Mouse (Mus musculus): ENCODE results near the gene Sema3b.

Gene Sema3b

DNA sequence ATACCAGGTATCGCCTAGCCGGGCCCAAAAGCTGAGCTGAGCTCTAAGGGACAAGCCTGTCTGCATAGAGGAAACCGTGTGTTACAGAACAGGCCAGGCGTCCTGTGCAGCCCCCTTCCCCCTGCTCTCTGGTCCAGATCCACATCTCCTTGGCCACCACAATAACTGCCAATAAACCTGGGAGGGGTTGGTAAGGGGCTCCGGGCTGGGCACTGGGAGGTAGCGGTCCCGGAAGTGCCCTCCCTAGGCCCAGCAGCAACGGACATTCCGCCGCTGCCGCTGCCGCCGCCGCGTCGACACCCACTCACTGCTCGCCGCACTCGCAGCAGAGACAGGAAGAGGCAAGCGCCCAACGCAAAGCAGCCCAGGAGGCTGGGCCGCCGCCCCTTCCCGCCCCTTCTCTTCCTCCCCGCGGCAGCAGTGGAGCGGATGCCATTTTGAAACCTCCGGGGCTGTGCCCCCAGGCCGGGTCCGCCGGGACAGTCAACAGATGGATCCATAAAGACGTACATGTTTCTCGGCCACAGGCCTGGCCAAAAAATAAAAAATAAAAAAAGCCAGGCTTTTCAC is 24.1 kb upstream of the Sema3b start:
- DNase-seq (ENCODE audit: low read depth, low spot score), result no peak

DNA sequence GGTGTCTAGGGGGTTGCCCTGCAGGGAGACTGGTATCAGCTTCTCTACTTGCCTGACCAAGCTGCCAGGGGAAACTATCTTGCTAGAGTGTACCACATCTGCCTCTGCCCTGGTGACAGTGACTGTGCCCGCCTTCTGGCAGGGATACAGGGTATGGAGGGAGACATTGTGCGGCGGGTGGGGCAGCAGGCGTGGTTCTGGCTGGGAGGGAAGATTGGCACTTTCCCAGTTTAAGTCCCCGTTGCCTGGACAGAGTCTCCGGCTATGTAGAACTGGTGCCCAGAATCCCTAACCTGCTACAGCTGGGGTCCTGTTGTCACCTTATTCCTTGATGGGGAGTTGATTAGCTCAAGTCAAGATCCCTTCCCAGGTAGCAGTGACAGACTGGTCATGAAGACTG is 23.4 kb upstream of the Sema3b start:
- DNase-seq (ENCODE audit: low read depth, low spot score), result no peak

DNA sequence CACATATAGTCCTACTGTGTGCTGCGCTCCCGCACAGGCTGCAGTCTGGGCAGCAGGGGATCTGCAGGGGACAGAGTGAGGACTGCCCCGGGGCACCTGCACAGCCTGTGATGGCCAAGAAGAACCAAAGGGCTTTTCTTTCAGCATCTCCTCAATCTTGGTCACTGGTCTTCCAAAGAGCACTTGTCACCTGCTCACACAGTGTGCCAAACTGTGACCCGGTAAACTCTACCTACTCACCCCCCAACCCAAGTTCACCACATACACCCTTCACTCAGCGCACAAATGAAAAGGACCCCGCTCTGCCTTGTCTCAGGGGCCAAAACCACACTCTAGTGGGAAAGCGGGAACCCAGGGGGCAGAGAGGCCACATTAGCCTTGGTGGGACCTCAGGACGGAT is 22.8 kb upstream of the Sema3b start:
- DNase-seq (ENCODE audit: low read depth, low spot score), result no peak

DNA sequence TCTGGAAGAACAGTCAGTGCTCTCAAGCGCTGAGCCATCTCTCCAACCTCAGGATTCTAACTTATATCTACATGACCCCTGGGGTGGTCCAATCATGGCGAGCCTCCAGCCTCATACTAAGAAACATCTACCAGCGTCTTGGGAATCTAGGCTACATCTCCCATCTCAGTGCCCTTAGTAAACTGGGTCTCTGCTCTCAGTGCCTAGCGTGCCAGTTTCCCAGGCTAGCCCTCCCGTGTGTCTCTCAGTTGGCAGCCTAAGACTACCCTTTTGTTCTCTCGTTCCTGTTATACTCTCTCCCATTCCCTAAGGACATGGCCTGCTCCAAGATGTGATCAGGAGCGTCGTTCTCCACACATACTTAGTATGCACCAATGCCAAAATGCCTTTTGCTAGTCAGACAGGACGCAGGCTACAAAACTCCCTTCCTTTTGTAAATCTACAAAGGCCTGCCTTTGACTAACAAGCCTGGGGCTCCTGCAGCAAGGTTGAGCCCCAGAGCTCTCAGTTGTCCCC is 22.3 kb upstream of the Sema3b start:
- no peak for DNase-seq (ENCODE audit: low read depth, low spot score)

DNA sequence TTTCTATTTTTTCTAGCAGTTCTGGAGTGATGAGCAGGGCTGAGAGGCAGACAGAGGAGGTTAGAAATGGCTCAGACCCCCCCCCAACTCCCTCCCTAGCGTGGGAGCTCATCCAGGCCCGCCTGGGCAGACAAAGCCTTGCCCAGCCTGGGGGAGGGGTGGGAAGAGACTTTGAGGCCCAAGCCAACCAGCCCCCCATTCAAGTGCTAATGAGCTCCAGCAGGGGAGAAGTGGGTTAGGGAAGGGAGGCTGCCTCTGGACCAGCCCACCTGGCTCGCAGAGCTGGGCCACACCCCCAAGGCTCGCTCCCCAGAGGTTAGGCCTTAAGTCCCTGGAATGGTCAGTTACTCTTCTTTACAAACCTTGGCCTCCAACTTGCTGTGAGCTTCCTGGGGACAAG is 21.5 kb upstream of the Sema3b start:
- DNase-seq (ENCODE audit: low read depth, low spot score), result no peak

DNA sequence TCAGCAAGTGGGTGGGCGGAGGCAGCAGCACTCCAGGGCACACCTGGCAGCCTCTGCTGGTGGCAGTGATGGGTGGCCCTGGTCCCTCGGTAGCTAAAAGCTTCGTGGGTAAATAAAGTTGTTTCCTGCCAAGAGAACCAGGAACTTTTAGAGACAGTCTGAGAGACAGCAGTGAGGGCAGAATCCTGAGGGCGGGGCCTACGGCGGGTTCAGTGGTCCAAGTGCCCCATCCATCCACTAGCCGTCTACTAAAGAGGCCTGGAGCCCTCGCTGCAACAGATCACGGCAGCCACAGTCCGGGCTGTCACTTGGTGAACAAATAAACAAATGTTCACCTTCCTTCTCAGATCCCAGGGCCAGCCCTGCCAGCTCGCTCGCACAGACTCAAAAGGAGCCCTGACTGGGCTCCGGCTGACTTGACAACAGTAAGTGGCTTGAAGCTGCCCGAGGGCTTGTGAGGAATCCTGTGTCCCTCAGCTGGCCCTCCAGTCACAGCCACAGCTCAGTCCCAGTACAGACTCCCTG is 20.9 kb upstream of the Sema3b start:
- no peak for DNase-seq (ENCODE audit: low read depth, low spot score)

DNA sequence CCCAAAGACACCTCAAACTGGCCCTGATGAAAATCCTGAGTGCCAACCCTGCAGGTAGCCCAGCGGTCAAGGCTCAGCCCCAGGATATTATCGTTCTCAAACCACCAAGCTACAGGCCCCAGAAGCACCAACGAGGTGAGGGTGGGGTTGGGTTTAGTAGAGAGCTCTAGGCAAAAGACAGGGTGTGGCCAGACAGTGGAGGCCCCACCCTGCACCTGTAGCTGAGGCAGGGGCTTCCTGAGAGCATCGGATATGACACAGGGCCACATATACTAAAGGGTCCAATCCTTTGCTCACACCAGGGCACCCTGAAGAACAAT is 20.3 kb upstream of the Sema3b start:
- no peak for DNase-seq (ENCODE audit: low read depth, low spot score)

DNA sequence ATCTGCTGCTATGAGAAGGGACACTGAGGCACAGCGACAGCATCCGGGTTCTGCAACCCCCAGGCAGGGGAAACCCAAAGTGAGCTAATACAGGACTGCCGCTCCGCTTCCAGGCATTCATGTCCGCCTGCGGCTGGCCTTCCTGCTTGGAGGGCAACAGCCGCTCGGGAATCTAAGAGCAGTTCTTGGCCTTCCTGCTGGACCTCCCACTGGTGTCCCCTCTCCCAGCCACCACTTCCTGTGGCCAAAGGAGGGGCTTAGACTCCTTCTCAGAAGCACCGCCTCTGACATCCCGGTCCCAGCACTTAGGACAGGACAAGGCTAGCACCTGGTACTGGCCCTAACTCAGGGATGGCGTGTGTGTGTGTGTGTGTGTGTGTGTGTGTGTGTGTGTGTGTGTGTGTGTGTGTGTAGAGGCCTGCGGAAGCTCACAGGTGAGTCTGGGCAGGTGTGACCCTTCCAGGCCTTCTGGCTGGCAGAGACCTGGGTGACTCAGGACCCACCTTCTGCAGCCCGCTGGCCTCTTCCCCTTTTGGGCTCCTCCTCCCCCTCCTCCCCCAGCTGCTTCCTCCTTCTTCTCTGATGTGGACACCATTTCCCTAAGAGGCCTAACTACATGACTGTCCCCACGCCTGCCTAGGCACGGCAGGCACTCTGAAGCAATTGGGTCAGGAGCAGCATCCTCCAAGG is 19.8 kb upstream of the Sema3b start:
- no peak for DNase-seq (ENCODE audit: low read depth, low spot score)

DNA sequence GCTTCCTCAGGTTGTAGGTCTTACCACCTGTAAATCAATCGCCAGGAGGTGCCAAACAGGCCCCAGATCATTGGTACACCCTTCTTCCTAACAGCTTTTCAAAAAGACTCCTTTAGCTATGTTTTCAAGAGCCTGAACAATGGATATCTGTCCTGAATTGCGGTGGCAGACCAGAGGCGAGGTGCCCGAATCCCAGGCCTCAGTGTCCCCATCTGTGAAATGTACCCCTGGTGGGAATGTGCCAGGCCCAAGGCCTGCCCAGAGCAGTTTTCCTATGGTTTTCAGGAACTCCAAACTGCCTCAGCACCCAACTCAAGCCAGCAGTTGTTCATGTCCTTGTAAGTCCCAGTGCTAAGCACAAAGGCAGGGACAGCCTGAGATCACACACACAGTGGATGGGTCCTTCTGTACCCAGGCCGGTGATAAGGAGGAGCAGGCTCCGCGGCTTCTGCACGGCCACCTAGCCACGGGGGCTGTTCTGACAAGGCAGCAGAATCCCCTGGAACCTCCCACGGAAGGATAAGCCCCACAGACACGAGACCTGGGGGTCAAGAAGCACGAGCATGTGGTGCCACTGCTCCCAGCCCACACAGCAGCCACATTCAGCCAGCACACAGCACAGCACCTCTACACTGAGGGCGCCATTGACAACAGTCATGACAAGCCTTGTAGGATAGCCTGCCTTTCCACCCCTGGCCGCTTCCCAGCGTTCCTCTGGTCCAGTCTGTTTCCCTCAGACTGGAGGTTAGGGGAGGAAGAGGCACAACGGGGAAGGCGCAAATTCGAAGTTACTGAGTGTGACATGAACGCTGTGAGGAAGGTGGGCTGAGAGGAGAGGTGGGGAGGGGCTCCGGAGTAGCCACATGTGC is 18.6 kb upstream of the Sema3b start:
- no peak for DNase-seq (ENCODE audit: low read depth, low spot score)

DNA sequence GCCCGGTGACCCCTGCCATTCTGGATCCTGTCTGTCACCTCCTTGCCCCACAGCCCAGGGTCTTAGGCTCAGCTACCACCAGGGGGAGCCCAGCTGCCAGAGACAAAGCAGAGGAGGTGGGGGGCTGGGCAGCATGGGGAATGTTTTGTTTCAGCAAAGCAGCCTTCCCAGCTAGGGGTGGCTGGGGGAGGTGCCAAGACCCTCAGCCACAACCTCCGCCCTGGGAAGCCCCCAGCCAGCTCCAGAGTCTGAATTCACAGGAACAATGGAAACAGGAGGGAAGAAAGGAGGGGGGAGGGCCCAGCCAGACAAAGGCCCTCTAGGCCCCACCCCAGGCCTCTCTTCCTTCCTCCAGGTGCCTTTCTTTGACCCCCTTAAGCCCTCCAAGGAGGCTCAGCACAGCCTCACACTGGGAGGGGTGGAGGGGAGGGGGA is 17.8 kb upstream of the Sema3b start:
- DNase-seq (ENCODE audit: low read depth, low spot score), result no peak

DNA sequence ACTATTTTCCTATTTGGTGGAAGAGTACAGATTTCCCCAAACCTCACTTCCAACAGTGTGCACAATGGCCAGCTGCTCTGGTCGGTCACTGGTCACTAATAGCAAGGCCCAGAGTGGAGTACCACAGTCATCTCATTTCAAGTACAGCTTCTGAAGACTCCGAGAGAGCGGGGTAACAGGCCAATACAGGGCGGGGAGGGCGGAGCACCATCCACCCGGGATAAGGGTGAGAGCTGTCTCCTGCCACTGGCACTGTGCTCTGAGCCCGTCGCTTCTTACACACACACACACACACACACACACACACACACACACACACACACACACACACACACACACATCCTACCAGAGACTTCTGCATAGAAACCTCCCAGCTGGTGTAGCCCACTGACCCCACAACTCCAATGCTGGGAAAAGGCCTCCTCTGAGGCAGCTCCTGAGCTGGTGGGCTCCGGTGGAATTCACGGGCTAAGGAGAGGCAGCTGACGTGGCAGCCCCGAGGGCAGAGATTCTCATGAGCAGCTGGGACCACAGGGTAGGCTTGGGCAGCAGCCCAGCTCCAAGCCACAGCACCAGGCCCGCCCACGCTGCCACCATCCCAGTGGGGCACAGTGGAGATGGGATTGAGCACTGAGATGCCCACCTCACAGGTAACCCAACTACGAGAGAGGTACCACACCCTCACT is 17.3 kb upstream of the Sema3b start:
- DNase-seq (ENCODE audit: low read depth, low spot score), result no peak

DNA sequence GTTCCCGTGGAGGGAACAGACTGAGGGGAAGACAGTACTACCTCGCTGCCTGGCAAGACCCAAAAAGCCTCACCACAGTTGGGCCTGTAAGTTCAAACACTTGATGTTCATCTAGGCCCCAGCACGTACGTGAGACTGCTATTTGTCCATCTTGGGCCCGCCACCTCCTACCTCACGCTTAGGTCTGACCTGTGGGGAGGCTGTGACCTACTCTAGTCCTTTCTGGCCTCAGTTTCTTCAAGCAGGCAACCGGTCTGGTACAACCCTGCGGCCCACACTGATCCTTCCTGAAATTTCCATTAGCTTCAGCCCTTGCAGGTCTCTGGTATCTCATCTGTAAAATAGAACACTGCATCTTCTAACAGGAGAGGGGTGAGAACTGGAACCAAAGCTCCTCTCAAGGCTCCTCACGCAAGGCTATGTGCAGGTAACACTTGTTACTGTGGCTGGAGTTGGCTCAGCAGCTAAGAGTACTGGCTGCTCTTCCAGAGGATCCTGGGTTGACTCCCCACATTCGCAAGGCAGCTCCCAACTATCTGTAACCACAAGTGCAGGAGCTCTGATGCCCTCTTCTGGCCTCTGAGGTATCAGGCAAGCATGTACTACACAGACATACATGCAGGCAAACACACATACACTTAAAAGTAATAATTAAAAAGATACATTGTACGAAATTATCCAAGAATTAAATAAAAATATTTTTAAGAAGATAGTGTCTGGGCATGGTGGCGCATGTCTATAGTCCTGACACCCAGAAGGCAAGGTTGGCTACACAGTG is 16.5 kb upstream of the Sema3b start:
- DNase-seq (ENCODE audit: low read depth, low spot score), result no peak

DNA sequence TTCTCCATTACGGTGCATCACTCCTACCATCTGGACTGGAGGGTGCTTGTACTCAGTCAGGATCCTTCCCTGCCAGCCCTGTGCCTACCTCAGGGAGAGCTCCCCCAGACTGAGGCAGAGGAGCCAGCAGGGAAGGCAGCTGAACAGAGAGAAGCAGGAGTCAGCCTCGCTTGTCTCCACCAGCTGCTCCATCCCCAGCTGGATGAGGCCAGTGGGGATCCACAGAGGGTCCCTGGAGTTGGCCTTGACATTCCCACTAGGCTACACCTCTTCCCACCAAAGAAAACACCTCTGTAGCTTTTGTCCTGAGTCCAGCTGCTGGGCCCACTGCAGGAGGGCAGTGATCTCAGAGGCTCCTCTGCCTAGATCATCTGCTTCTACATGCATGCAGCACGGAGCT is 15.9 kb upstream of the Sema3b start:
- no peak for DNase-seq (ENCODE audit: low read depth, low spot score)

DNA sequence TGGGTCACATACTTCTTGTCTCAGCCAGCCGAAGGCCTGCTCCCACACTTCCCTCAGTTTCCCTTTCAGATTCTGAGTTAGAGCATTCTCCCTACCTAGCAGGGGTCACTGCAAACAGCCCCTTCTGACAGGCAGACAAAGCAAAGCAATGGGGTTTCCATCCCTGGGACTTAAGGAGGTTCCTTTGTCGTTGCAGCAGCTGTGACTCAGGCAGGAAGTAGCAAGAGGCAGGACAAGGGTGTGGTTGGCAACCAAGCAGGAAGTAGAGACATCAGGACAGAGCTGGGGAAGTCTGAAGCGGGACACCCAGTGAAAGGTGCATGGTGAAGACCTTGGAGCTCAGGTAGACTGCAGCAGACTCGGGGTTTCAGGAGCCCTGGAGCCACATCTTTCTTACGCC is 15.5 kb upstream of the Sema3b start:
- no peak for DNase-seq (ENCODE audit: low read depth, low spot score)

DNA sequence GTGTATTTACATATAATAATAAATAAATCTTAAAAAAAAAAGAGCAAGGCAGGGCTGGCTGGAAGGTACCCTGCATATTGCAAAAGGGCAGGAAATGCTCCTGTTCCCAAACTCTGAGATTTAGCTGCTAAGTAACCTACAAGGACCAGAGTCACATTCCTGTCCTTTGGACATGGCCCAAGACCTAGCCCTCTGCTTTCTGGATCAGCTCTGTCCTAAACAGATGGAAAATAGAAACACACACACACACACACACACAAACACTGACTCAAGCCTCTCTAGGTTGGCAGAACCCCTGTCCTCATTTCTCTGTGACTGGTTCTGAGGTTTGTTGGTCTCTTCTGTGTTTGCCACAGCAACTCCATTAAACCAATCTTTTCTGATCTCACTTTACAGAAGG is 11.9 kb upstream of the Sema3b start:
- no peak for DNase-seq (ENCODE audit: low read depth, low spot score)

DNA sequence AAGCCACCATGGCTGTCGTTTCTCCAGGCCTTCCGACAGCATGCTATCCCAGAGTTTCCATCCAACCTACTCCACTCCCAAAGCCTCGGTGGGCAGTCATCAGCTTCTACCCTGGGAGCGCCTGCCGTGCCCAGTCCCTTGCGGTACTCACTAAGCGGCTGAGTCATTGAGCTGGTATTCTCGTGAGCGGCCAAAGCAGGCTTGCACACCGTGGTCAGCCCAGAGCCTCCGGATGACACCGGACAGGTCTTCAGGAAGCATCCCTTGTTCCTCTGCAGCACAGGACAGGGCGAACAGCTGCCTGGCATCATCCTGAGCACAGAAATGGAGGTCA is 10.5 kb upstream of the Sema3b start:
- no peak for DNase-seq (ENCODE audit: low read depth, low spot score)

DNA sequence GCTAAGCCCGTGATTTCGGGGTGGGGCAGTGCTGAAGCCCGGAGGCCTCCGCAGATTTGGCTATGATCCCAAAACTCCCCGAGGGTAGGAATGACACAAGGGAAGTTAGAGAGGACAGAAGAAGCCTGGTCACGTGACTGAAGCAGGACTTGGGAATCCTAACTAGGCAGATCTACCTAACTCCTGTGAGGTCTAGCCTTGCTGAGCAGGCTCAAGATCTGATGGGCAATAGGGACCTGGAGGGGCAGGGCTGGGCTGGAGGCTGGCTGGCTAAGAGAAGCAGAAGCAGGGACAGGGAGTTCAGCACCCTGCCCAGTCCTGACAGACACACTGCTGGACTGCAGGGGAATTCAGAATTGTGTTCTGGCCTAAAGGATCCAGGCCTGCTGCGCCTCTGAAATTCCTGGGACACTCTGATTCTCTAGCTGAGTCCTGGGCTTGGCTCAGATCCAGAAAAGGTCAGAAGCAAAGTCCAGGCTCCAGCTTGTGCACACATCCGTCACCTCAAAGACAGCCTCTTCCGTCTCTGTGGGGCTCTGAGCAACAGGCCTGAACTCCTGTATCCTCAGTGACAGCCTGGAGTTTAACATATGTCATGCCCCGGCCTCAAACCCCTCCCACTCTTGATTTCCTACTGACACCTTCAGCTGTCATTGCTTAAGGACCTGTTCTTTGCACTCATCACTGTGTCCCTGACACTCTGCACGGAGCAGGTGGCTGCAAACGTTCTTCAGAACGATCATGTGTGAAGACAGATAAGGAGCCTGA is 9.9 kb upstream of the Sema3b start:
- DNase-seq (ENCODE audit: low read depth, low spot score), result no peak

DNA sequence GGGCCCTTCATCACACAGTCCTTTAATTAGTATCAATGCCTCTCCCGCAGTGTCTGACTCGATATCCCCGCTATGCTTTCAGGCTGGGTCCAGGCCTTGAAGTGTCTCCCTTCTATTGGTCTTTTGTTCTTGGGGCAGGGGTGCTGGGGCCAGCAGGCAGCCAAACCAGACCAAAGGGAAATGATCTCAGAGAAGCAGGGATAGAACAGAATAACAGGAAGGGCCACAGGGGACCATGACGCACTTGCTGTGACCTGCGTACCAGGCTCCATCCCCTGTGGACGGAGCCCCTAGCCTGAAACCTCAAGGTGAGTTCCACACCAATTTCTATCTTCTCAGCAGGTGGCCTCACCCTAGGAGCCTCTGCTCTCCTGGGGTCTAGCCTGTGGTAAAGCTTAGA is 9.1 kb upstream of the Sema3b start:
- DNase-seq (ENCODE audit: low read depth, low spot score), result no peak

DNA sequence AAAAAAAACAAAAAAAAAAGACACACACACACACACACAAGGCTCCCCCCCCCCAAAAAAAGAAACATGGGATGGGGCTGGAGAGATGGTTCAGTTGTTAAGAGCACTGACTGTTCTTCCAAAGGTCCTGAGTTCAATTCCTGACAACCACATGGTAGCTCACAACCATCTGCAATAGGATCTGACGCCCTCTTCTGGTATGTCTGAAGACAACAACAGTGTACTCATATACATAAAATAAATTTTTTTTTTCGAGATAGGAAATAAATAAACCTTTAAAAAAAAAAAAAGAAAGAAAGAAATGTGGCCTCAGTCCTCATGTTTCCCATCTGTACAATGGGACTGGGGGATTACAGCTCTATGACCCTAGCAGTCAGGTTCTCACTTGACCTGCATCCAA is 8.4 kb upstream of the Sema3b start:
- no peak for DNase-seq (ENCODE audit: low read depth, low spot score)

DNA sequence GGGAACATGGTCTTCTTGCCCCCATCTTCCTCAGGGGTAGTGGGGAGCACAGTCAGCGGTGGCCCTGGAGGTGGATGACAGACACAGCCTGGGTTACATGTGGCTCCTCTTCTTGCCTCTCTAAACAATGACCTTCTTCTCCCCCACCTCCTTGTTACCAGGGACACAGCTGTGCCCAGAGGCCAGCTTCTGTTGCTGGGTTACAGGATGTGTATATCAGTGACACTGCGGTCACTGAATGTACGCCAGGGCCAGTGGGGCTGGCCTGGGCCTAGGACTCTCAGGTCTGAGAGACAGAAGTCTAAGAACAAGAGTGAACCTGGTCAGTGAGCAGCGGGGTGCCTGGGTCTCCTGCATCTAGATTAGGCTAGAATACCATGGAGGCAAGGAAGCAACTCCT is 6.0 kb upstream of the Sema3b start:
- DNase-seq (ENCODE audit: low read depth, low spot score), result no peak

All from c-Kit-negative CD71-positive TER-119-positive erythroid progenitor cells, embryonic 14.5 days (primary cell).